Mouse (Mus musculus) thymus, postnatal 0 days (tissue): ENCODE measurements around the gene Nutm1. TPM values are rescaled to one million over a fixed set of nuclear protein-coding genes. Genes with fewer than 3 reads are reported as not detected.

Source experiments
- polyA plus RNA-seq: library from polyadenylated mRNA; unstranded; fragments of >200 nt; fragmentation: Nextera tagmentation; extraction: Ambion mirVana; gene quantifications from 2 replicates; pipeline ENCODE4 v1.2.1, GENCODE M21; 2015

The Nutm1 gene
- polyA plus RNA-seq, 1 experiment from 2014 or later = 0.04 TPM

Other genes starting within 250 kb of the Nutm1 start
- not detected in 2 replicates for gene Olfr1310, start 246.6 kb downstream of the Nutm1 start, polyA plus RNA-seq
- gene Olfr1311, start 234.9 kb downstream of the Nutm1 start, polyA plus RNA-seq = not detected in 2 replicates
- not detected in 2 replicates for gene Olfr1312, start 209.1 kb downstream of the Nutm1 start, polyA plus RNA-seq
- not detected in 2 replicates for gene Olfr1313, start 181.4 kb downstream of the Nutm1 start, polyA plus RNA-seq
- gene Olfr1314, start 162.5 kb downstream of the Nutm1 start, polyA plus RNA-seq = not detected in 2 replicates
- not detected in 2 replicates for gene Olfr1315-ps1, start 143.9 kb downstream of the Nutm1 start, polyA plus RNA-seq
- gene Olfr1316, start 124.3 kb downstream of the Nutm1 start, polyA plus RNA-seq = not detected in 2 replicates
- not detected in 2 replicates for gene Olfr1317, start 119.0 kb downstream of the Nutm1 start, polyA plus RNA-seq
- gene Olfr1318, start 105.1 kb downstream of the Nutm1 start, polyA plus RNA-seq = 0.09 TPM in 1 of 2 replicates, not detected in the other
- 8.1 and 11.4 TPM in 2 replicates for gene Lpcat4, start 19.8 kb downstream of the Nutm1 start, polyA plus RNA-seq
- 283 and 333 TPM in 2 replicates for gene Nop10, start 2.6 kb upstream of the Nutm1 start, polyA plus RNA-seq
- 15.8 and 19.4 TPM in 2 replicates for gene Slc12a6, start 6.5 kb upstream of the Nutm1 start, polyA plus RNA-seq
- gene Gm21985, start 7.0 kb upstream of the Nutm1 start, polyA plus RNA-seq = not detected in 2 replicates
- gene Emc4, start 108.7 kb upstream of the Nutm1 start, polyA plus RNA-seq = 123 and 127 TPM in 2 replicates
- 33.1 and 33.2 TPM in 2 replicates for gene Katnbl1, start 119.9 kb upstream of the Nutm1 start, polyA plus RNA-seq
- gene Emc7, start 195.7 kb upstream of the Nutm1 start, polyA plus RNA-seq = 25.0 and 25.2 TPM in 2 replicates
- not detected in 2 replicates for gene Chrm5, start 221.5 kb upstream of the Nutm1 start, polyA plus RNA-seq
- gene Aven, start 233.7 kb upstream of the Nutm1 start, polyA plus RNA-seq = 5.2 and 6.0 TPM in 2 replicates